Mouse (Mus musculus) erythroblast, adult 5-6 weeks (primary cell): Measurements from ENCODE around the gene Gria2. TPM values are rescaled to one million over a fixed set of nuclear protein-coding genes. Genes with fewer than 3 reads are reported as not detected.

Source experiments
- ATAC-seq: replicated peaks from 2 replicates; pipeline ENCODE4 v1.8.0; 2016; ENCODE audit warnings: moderate number of reproducible peaks, mild to moderate bottlenecking, moderate TSS enrichment, inconsistent platforms; ENCODE audit not compliant: poor library complexity, low FRiP score, severe bottlenecking
- total RNA-seq, 2 experiments: library from RNA; stranded (forward) in 1 of 2; stranded (reverse) in 1 of 2; fragments of 150-400 nt in 1 of 2; fragments of 200-764, 138-1000 nt in 1 of 2; gene quantifications; 2 replicates each; pipeline versions ENCODE4 v1.2.3 to v1.2.4; 2015 to 2017; ENCODE audit warnings: low replicate concordance in 2 of 2

The Gria2 gene
- total RNA-seq, 2 experiments from 2014 or later: not detected

DNA sequence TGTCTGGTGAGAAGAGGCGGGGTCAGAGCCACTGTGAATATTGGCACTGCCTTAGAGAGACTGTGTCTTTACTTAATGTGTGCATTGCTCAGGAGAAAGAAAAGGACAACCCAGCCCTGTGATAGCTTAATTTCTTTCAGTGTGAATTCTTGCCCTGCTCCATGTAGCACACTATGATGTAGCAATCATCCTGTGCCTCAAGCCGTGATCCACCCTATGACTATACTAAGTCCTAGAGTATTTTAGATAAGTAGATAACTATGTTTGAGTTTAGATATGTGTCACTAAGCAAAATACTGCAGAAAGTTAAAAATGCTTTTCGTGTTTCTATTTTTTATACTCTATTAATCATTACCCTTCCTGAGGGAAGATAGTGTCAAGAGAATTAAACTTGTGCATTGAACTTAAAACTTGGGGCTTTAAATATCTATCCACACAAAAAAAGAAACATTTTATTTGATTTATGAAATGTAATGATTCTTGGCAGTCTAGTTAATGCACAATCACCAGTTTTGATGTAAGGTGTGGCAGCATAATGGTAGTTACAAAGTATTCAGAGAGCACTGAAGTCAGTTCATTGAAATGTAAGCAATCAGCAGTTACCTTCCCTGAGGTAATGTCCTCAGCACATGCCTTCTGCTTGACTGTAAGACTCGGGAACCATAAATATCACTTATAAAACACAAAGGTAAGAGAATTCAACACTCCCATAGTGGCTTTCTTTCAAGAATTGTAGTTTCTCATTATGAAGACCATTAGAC is 22.1 kb downstream of the Gria2 start:
- ATAC-seq: no peak

DNA sequence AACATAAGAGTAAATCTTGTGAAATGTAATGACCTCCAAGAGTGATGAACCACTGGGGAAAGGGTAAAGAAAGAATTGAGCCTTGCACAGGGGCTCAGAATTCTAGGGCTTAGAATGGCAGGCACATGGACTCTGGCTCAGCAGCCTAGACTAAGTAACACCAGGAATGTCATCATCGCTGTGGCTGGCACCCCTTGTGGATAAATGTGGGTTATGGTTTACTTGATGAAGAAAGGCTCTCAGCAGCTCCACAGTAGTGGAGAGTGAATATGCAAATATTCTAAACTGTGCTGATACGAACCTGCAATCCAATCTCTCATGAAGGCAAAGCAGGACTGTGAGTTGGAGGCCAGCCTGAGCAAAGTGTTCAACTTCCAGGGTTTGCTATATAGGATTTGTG is 26.0 kb downstream of the Gria2 start:
- ATAC-seq: no peak

DNA sequence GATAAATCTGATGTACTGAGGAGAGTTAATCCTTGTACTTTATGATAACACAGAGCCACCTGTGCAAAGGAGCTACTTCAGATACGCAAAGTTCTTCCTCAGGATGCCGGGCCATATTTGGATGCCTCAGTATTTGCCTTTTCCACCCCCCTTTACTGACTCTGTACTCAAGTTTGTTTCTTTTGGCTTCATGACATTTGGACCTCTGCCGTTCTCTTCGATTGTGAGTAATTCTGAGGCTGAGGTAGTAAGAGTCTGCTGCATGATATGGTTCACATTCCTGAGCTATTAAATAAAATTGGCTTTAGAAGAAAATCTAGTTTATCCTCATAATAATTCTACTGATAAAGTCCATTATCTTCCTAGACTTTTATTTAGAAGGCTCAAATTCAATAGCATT is 26.7 kb downstream of the Gria2 start:
- no peak for ATAC-seq

DNA sequence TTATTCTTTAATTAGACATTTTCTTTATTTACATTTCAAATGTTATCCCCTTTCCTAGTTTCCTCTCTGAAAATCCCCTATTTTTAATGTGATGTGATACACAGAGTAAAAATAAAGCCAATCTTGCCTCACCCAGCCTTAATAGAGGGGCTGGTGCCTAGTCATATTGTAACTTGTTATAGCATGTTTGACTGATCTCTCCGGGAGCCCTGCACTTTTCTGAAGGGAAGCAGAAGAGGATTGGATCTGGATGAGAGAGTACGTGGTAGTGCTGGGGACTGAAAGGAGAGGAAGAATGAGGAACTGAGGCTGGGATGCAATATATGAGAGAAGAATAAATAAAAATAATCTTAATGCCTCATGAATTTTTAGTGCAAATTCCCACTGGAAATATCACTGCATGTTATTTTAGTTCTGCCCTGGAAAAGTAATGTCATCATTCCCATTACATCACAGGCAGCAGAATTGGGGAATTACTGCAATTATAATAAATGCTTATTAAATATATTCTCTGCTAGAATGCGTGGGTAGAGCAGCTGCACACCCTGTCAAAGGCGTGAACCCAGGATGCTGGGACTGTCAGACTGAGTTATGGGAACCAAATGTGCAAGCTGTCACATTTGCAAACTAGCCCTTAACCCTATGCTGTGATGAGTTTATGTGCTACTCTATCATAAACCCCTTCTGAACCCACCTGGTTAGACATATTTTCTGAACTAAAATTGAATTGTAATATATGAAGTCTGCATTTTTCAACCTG is 28.4 kb downstream of the Gria2 start:
- no peak for ATAC-seq

DNA sequence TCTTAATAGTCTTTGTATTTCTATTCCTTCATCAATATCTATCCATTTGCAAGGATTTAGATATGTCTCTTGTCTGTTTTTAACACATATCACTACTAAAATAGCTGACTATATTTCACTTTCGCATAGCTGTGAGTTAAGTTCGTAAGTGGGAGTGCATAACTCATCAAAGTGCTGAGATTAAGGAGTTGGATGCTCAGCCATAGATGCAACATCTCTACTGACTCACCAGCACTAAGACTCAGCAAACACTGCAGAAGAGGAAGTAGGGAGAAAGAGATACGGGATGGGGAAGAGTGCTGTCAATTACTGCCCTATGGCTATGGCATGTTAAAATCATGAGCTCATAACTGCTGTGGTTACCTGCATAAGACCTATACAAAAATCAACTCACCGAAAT is 29.4 kb downstream of the Gria2 start:
- ATAC-seq: no peak

DNA sequence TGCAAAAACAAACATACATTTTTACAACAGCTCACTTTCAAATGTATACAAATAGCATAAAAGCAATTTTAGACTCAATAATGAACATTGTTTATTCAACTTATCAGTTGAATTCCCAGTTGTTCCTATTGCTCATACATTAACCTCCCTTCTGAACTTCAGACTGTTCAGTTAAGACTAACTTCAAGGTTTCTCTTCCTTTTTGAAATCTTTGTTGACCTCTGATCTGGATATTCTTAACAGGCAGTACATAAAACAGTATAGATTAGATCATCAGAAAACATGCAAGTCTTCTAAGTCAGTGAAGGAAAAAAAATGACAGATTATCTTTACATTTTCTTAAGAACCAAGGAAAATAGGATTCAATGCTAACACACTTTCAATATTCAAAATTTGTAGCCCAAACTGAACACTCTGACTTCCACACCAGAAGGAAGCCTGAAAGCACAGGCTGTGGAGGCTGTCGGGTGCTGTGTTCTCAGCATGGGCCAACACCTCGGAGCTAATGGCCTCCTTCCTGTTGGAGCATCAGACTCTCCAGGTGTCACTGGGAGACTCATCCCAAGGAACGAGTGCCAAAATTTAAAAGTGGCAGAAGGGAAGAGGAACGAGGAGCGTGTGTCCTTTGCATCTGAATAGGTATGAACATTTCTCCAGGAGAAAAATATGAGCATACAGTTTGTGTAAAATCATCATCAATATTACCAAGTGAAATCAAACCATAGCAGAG is 33.0 kb downstream of the Gria2 start:
- ATAC-seq: no peak

DNA sequence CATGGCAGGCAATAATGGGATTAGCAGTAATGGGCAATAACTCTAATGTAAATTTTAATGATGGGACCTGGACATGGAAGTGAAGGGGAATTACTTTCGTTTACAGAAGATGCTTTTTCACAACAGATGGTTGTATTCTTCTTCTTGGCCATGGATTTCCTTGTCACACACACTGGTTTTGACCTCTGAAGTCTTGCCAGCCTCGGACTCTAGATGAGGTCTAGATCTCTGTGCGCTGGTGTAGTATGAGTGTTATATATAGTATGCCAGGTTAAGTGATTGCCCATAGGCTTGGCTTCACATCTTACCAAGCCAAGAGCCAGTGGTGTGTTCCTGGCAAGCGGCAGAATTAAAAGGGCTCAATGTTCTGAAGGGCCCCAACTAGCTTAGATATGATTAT is 43.7 kb downstream of the Gria2 start:
- no peak for ATAC-seq

DNA sequence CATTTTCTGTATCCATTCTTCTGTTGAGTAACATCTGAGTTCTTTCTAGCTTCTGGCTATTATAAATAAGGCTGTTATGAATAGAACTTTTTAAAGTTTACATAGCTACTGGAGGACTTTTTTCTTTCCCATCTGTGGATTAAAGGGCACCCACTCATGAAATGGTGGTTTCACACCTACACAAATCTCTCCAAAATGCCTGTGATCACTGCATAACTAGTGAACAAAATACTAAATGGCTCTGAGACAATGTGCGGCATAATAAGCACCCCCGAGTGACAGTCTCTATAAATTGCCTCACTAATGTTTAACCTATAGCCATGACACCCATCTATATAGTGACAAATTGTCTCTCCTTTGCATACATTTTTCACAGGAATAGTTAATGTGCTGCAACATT is 44.3 kb downstream of the Gria2 start:
- ATAC-seq: no peak

DNA sequence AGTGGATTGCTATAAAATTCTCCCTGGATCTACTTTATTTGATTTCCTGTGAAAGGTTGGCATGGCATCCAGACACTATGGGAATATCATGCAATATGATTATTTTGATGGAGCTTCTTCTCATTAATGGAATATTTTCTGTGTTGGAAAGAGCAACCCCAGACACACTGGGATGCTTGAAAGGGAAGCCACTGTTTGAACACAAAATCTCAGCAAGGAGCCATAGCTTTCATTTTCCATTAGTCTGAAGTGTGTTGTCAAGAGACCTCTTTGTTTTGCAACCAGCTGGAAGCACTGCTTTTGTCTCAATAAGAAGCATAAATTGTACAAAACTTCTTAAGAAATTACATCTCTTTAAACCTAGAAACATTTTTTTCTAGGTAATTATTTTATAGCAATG is 51.8 kb downstream of the Gria2 start:
- no peak for ATAC-seq

DNA sequence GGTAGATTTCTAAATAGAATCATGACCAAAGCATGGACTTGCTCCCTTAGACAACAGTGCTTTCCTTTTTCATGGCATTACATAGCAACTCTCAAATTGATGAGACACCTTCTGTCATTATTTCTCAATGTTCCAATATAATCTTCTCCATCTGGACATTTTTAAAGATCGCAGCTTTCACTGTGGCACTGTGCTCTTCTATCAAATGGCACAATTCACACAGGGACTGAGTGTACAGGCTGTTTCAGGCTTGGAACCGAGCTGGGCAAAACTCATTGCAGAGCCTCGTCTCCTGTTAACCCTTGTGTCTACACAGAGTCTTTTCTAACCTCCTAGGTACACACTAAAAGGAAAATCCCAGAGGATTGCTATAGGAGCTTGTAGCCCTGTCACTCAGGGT is 77.4 kb downstream of the Gria2 start:
- ATAC-seq: no peak

DNA sequence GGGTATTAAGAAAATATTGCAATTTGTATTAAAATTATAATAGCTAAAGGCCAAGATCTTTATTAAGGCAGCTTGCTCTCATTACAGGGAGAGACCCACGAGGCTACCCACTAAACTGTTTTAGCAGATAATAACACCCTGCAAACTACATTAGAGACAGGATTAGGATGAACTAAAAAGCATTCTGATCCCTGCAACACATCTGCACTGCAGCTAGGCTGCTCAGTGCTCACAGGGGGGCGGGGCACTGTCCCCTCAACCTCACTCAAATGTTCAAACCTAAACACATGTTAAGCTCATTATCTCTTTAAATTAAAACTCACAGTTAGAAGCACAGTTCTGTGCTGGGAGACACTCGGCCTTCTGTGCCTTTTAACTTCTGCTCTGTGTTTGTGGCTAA is 89.5 kb downstream of the Gria2 start:
- no peak for ATAC-seq

DNA sequence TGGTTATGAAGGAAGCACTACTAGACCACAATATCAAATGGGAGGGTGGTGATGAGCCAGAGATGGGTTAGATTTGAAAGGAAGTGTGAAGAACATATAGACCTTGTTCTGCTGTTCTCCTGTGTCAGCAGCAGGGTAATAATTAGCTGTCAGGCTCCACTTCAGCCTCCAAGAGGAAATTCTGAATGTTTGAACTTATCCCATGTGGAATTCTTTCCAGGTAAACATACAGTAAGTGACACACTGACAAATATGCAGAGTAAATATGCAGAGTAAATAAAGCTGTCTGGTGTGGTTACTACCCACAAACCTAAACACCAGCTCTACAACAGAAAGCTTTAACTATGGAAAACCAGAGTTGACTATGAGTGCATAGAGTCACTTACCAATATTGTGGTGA is 93.6 kb downstream of the Gria2 start:
- no peak for ATAC-seq

DNA sequence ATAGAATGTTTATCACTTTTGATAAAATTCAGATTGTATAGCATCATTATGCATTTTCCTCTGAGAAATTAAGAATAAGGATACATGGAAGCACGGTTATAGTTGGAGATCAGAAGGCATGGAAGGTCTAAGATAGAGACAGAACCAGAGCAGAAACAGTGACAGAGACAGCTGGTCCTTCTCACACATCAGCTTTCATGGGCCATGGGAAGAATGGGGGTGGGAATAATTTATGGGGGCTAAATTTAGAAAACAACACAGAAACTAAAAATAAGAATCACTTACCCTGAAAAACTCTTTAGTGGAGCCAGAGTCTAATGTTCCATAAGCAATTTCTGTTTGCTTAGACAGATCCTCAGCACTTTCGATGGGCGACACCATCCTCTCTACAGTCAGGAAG is 100.5 kb downstream of the Gria2 start:
- ATAC-seq: no peak

DNA sequence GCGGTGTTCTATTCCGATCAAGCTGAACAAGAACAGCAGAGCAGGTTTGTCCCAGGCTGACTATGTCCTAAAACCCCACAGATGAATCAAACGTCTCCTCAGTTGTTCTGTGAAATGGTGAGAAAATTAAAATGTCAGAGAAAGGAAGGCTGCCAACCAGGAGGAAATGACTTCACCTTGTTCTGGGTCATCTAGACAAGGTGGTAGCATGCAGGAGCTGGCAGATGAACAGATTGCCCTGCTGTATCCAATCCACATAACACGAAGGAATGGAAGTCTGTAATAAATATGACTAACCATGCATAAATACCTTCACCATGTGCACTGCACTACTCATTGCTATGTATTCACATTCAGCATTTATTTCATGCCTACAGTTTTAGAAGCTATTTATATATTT is 105.1 kb downstream of the Gria2 start:
- ATAC-seq: no peak

DNA sequence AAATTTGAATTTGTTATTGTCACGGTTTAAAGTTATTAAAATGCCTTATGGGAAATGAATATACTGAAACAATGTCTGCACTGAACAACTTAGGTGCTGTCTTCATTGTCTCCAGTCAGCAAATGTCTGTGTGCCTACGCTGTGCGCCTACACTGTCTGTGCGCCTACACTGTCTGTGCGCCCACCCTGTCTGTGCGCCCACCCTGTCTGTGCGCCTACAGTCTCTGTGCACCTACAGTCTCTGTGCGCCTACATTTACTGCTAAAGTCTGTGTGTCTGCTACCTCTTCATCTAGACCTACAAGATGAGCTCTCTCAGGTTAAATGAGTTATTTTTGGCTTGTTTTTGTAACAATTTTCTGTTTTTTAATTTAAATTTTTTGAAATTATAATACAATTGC is 107.7 kb downstream of the Gria2 start:
- no peak for ATAC-seq

DNA sequence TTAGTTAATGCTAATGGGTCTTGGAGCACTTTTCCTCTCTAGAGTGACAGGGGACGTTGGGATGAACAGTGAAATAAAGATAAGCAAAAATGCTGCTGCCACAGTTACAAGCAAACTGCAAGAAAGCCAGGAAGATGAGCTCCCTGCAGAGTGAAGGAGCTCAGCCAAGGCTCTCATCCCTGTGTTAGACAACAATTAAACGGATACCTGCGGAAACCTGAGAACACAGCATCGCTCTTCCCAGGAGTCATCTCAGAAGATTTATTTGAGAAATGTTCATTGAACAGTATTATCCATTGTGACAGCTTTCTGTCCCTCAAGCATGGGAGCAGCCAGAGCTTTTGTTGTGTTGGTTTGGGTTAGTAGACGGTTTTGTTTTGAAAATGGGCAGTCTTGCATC is 137.5 kb downstream of the Gria2 start:
- ATAC-seq: no peak

DNA sequence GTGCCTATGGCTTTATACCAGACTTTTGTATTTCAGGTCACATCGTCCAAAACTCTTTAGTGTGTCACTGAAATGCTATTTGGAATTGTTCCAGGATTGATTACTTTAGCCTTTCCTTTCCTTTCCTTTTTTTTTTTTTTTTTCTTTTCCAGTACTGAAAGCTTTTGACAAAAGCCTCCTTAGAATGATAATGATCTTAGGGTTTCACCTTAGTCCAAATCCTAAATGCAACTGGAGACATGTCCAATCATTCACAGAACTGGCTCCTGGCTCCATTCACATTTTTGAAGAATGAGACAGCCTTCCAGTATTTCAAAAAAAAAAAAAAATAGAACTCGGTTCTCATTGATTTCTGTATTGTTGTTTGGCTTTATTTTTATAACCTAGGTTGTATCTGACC is 139.3 kb downstream of the Gria2 start:
- no peak for ATAC-seq

DNA sequence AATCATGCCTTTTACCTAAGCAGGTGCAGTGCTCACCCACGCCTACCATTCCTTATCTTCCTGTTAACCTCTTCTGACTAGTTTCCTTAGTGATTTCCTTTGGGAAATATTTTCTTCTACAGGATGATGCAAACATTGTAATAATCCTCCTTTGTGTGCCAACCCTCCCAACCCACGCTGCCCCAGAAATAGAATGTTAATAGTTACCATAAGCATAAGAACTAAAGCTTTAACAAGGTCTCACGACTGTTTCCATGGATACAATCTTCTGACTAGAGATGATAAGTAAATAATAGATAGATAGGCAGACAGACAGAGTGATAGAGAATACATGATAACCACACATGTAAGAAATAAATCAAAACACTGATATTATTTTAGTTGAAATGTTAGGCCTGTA is 140.8 kb downstream of the Gria2 start:
- ATAC-seq: no peak

DNA sequence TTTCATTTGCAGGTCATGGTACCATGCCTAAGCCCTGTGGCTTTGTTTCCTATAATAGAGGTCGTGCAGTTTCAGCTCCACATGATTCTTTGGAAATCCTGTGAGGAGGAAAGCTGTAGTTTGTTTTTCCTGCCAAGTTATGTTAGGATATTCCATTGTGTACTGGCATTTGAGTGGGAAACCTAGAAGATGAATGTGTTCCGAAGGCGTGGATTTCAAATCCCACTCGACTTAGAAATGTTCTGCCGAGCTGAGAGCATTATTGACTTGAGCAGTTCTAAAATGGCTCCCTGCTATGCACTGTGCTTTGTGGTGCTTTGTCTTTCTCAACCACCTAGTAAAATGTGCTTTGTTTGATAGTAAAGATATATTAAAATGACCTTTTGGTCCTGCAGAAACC is 150.4 kb downstream of the Gria2 start:
- no peak for ATAC-seq
